Comparison of ENCODE assay signal across 17 mouse cellular contexts in the genomic region with DNA sequence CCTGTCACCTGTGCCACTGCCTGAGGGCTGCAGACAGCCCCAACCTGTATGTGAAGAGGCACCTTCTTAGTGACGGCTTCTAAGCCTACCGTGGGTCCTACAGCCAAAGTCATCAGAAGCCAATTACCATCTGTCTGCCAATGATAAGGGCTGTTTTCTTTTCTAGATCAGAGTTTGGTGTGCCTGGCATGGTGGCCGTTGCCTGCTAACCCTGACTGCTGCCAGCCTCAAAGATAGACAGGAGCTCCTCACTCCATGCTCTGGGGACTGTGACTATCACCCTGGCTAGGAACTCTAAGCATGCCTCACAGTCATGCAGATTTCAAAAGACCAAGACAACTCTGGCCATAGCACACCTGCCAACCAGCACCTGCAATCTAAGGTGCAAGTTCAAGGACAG. TPM values are rescaled to one million over a fixed set of nuclear protein-coding genes. Genes with fewer than 3 reads are reported as not detected.
DNase-seq lines count a peak whose midpoint lies in the region; ATAC-seq lines count a peak whose summit lies in the region.
"Had no signal": no experiment of that assay in that cellular context is flagged by ENCODE, and none has a peak within 500 bp of the region (broad histone marks: within the 10 kb centered on the region; RNA-seq: fewer than 3 reads in every experiment).

No protein-coding gene starts in this region.

- DNase-seq in spleen, postnatal 10 days (ENCODE audit: low spot score in 2 of 2) = peak; percentile 50 to 58
- no peak for DNase-seq in spleen, adult 18-20 months
- peak; percentile 76 for DNase-seq in c-Kit-positive CD71-positive TER-119-negative erythroid progenitor cells, embryonic 14.5 days (ENCODE audit: low read depth)
- no peak for DNase-seq in forebrain, embryonic 10.5 days (ENCODE audit: extremely low spot score, low spot score)
- no peak for DNase-seq in cerebellum, postnatal 25 days
- DNase-seq: adrenal gland, postnatal 14 days; cerebellum, adult 11-12 months; gastrocnemius, postnatal 25 days; heart, postnatal 4 days; kidney, postnatal 25 days; lung, adult 18-20 months; thymus, adult 2 months had no signal

- no peaks in the 10 kb centered on the region; the same call in 1 of the 2 replicates for H3K27me3 ChIP-seq in liver, embryonic 12.5 days (replicated peaks)
- no peaks in the 10 kb centered on the region for H3K27me3 ChIP-seq in kidney, embryonic 14.5 days (ENCODE audit: control insufficient read depth, insufficient read depth, low read length)
- no peaks in the 10 kb centered on the region for H3K27me3 ChIP-seq in forebrain, embryonic 10.5 days (ENCODE audit: poor library complexity, severe bottlenecking)

- H3K4me3 ChIP-seq in liver, embryonic 12.5 days = no peak overlapping the region
- H3K4me3 ChIP-seq in kidney, embryonic 14.5 days (ENCODE audit: low read length) = no peak overlapping the region
- no peak overlapping the region for H3K4me3 ChIP-seq in forebrain, embryonic 10.5 days

- H3K36me3 ChIP-seq in liver, embryonic 12.5 days = no peaks in the 10 kb centered on the region
- H3K36me3 ChIP-seq in kidney, embryonic 14.5 days (ENCODE audit: control insufficient read depth, insufficient read depth, low read length) = no peaks in the 10 kb centered on the region
- no peaks in the 10 kb centered on the region for H3K36me3 ChIP-seq in forebrain, embryonic 10.5 days (replicated peaks)

- peak overlapping the region; percentile 83 for H3K27ac ChIP-seq in liver, embryonic 12.5 days
- no peak overlapping the region for H3K27ac ChIP-seq in kidney, embryonic 14.5 days (ENCODE audit: low read depth, low read length)
- H3K27ac ChIP-seq in forebrain, embryonic 10.5 days = no peak overlapping the region
- H3K27ac ChIP-seq: macrophage had no signal

- peak; percentile 89 for ATAC-seq in liver, embryonic 12.5 days
- ATAC-seq in kidney, embryonic 14.5 days (ENCODE audit: low FRiP score, low TSS enrichment) = no peak
- ATAC-seq: midbrain, embryonic 16.5 days had no signal

- peak overlapping the region; percentile 56 for H3K9ac ChIP-seq in liver, embryonic 12.5 days
- H3K9ac ChIP-seq in kidney, embryonic 14.5 days (ENCODE audit: low read depth, low read length) = no peak overlapping the region

- H3K4me2 ChIP-seq in liver, embryonic 12.5 days = peak overlapping the region; percentile 54
- no peak overlapping the region for H3K4me2 ChIP-seq in kidney, embryonic 14.5 days (replicated peaks; ENCODE audit: low read depth, low read length)
- H3K4me2 ChIP-seq: heart, embryonic 11.5 days had no signal

- H3K9me3 ChIP-seq in liver, embryonic 12.5 days (replicated peaks) = no peaks in the 10 kb centered on the region
- H3K9me3 ChIP-seq in kidney, embryonic 14.5 days (ENCODE audit: control insufficient read depth, low read length) = no peaks in the 10 kb centered on the region
- no peaks in the 10 kb centered on the region for H3K9me3 ChIP-seq in forebrain, embryonic 10.5 days

- WGBS in liver, embryonic 12.5 days (ENCODE audit: insufficient replicate concordance) = 13% methylated on average over 3 of the region's 3 CpGs
- 75% methylated on average over 3 of the region's 3 CpGs for WGBS in kidney, embryonic 14.5 days
- WGBS in forebrain, embryonic 10.5 days = 89% methylated on average over 3 of the region's 3 CpGs

- peaks cover 75% of the 10 kb centered on the region for H3K4me1 ChIP-seq in liver, embryonic 12.5 days
- H3K4me1 ChIP-seq in kidney, embryonic 14.5 days (ENCODE audit: control insufficient read depth, insufficient read depth, low read length) = no peaks in the 10 kb centered on the region
- peaks cover 13% of the 10 kb centered on the region for H3K4me1 ChIP-seq in forebrain, embryonic 10.5 days

RNA-seq across cellular contexts. Expression of a gene that starts 10.7 kb away (rescaled TPM):
- polyA plus RNA-seq in liver, embryonic 12.5 days (2016; fragmentation: Nextera tagmentation; extraction: Ambion mirVana) = 6.6 and 8.5 TPM in 2 replicates
- 2.1 and 3.0 TPM in 2 replicates for polyA plus RNA-seq in kidney, embryonic 14.5 days (2014; fragmentation: Nextera tagmentation; extraction: Ambion mirVana)
- polyA plus RNA-seq in forebrain, embryonic 10.5 days (2016; fragmentation: Nextera tagmentation; extraction: Ambion mirVana) = 2.2 and 2.6 TPM in 2 replicates

RNA-seq across cellular contexts. Expression of a gene that starts 29.3 kb away (rescaled TPM):
- 37.7 and 39.4 TPM in 2 replicates for polyA plus RNA-seq in liver, embryonic 12.5 days (2016; fragmentation: Nextera tagmentation; extraction: Ambion mirVana)
- polyA plus RNA-seq in kidney, embryonic 14.5 days (2014; fragmentation: Nextera tagmentation; extraction: Ambion mirVana) = 43.6 and 47.5 TPM in 2 replicates
- 68.8 and 70.2 TPM in 2 replicates for polyA plus RNA-seq in forebrain, embryonic 10.5 days (2016; fragmentation: Nextera tagmentation; extraction: Ambion mirVana)

RNA-seq across cellular contexts. Expression of a gene that starts 32.6 kb away (rescaled TPM):
- 24.4 and 24.7 TPM in 2 replicates for polyA plus RNA-seq in liver, embryonic 12.5 days (2016; fragmentation: Nextera tagmentation; extraction: Ambion mirVana)
- polyA plus RNA-seq in kidney, embryonic 14.5 days (2014; fragmentation: Nextera tagmentation; extraction: Ambion mirVana) = 23.7 and 33.0 TPM in 2 replicates
- polyA plus RNA-seq in forebrain, embryonic 10.5 days (2016; fragmentation: Nextera tagmentation; extraction: Ambion mirVana) = 55.7 and 56.7 TPM in 2 replicates

RNA-seq across cellular contexts. Expression of a gene that starts 32.8 kb away (rescaled TPM):
- polyA plus RNA-seq in liver, embryonic 12.5 days (2016; fragmentation: Nextera tagmentation; extraction: Ambion mirVana) = 23.9 and 24.8 TPM in 2 replicates
- polyA plus RNA-seq in kidney, embryonic 14.5 days (2014; fragmentation: Nextera tagmentation; extraction: Ambion mirVana) = 23.2 and 24.8 TPM in 2 replicates
- 29.4 and 32.7 TPM in 2 replicates for polyA plus RNA-seq in forebrain, embryonic 10.5 days (2016; fragmentation: Nextera tagmentation; extraction: Ambion mirVana)

Comparison
In these comparisons a context has a peak if more than half of its experiments do, and no peak if none do; other contexts are left out.
1. DNase-seq: peak in spleen, postnatal 10 days (2 of 2) and c-Kit-positive CD71-positive TER-119-negative erythroid progenitor cells, embryonic 14.5 days (single experiment); none in spleen, adult 18-20 months (0 of 2), forebrain, embryonic 10.5 days (single experiment) and cerebellum, postnatal 25 days (0 of 2).